Mouse (Mus musculus) embryonic facial prominence, embryonic 10.5 days (tissue): ENCODE results near the gene Mlf2. TPM values are rescaled to one million over a fixed set of nuclear protein-coding genes. Genes with fewer than 3 reads are reported as not detected.

ENCODE experiments used
- DNase-seq: peaks from one replicate; pipeline ENCODE4 v3.0.0-alpha.2; 2017; ENCODE audit warnings: low spot score
- H3K27ac ChIP-seq: fragments of 300-500 bp; sonication (generic); replicated peaks from 2 replicates; pipeline ENCODE4 v1.5.1; 2016; ENCODE audit warnings: mild to moderate bottlenecking
- H3K27me3 ChIP-seq: fragments of 300-500 bp; sonication (generic); replicated peaks from 2 replicates; pipeline ENCODE4 v1.6.1; 2016; ENCODE audit warnings: low read depth, mild to moderate bottlenecking; ENCODE audit not compliant: poor library complexity, severe bottlenecking
- H3K36me3 ChIP-seq: fragments of 300-500 bp; sonication (generic); replicated peaks from 2 replicates; pipeline ENCODE4 v1.6.1; 2016; ENCODE audit warnings: mild to moderate bottlenecking, moderate library complexity
- H3K4me1 ChIP-seq: fragments of 300-500 bp; sonication (generic); 2 replicates; pipeline ENCODE4 v1.6.1; 2016
- H3K4me3 ChIP-seq: fragments of 300-500 bp; sonication (generic); 2 replicates; pipeline ENCODE4 v1.5.1; 2016; ENCODE audit warnings: mild to moderate bottlenecking, moderate library complexity
- H3K9me3 ChIP-seq: fragments of 300-500 bp; sonication (generic); 2 replicates; pipeline ENCODE4 v1.6.1; 2016; ENCODE audit warnings: mild to moderate bottlenecking
- WGBS: fragments of 180-500 bp; shearing (Covaris S2); methylation state at CpG from one replicate; pipeline ENCODE4 v1.1.7; 2016; 5-methylcytosine and 5-hydroxymethylcytosine counted together
- polyA plus RNA-seq: library from polyadenylated mRNA; unstranded; fragments of >200 nt; fragmentation: Nextera tagmentation; extraction: Ambion mirVana; gene quantifications from 2 replicates; pipeline ENCODE4 v1.2.1, GENCODE M21; 2016

The Mlf2 gene
- polyA plus RNA-seq, 1 experiment from 2014 or later: 390 TPM

DNA sequence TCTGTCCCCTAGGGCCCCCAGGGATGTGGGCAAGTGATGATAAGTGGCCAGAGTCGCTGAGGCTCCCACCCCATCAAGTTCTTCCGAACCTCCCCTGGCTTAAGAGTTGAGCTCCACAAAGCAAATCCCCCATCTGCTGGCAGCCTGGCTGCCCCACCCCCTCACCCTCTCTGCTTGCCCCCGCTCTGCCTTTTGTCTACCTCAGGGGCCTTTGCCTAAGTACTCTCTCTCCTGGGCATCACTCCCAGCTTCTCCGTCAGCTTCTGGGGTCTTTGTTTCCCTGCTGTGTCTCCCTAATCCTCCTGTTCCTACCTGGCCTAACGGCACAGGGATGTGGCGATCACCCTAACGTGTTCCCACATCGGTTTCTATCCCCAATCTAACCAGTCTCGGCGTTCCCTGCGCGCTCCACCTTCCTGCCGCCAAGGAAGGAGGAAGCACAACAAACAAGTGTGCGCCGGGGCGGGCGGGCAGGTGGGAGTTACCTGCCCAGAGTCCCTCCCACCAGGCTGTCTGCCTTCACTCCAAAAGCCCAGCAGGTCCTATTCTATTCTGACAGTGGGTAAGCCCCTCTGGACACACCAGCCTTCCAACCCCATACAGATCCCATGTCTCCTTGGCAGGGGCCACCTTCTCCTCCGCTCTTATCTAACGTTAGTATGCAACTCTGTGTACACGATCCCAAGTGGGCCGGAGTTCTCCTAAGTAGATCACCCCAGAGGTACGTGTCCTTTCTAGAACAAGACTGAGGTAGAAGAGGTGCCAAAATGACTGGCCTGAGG is 15.8 kb upstream of the Mlf2 start:
- 15% methylated on average over 22 of the region's 22 CpGs for WGBS
- peak overlapping the region; percentile 92 for H3K4me3 ChIP-seq
- peaks cover 22% of the 10 kb centered on the region for H3K27me3 ChIP-seq
- H3K27ac ChIP-seq: peak overlapping the region; percentile 100
- H3K9me3 ChIP-seq: no peaks in the 10 kb centered on the region
- peaks cover 36% of the 10 kb centered on the region for H3K36me3 ChIP-seq
- peak; percentile 56 for DNase-seq
- H3K4me1 ChIP-seq: peaks cover 78% of the 10 kb centered on the region

DNA sequence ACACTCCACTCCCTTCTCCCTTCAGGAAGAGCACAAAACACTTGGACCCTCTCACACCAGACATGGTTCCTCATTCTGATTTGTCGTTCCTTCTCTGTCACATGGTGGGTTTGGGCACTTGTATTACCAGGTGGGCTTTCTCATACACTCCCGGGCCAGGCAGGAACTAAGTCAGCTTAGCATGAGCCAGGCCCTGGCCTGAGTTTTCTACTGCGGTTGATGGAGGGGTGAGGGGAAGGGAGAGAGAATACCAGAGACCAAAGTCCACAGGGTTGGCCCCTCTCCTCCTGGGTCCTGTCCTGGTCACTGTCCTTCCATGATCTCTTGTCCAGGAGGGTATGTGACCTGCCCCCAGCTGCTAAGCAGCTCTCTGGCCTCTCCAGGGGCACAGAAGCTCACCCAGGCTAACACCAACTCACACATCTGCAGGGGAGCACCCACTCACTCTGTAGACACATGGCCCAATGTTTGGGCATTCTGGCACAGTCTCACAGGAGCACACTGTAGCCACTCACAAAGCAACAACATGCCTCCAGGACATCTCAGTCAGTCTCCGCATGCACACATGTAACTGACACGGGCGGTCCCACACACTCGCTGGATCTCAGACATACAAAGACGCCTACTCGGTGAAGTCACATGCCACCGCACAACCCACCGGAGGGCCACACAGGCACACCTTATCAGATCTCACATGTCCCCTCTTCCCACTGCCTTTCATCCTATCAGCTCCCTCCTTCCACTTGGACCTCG is 15.1 kb upstream of the Mlf2 start:
- H3K4me3 ChIP-seq: peak overlapping the region; percentile 92
- peak; percentile 40 for DNase-seq
- peak overlapping the region; percentile 100 for H3K27ac ChIP-seq
- WGBS: 5% methylated on average over 12 of the region's 12 CpGs
- no peaks in the 10 kb centered on the region for H3K9me3 ChIP-seq
- peaks cover 14% of the 10 kb centered on the region for H3K27me3 ChIP-seq
- H3K4me1 ChIP-seq: peaks cover 78% of the 10 kb centered on the region
- peaks cover 36% of the 10 kb centered on the region for H3K36me3 ChIP-seq

DNA sequence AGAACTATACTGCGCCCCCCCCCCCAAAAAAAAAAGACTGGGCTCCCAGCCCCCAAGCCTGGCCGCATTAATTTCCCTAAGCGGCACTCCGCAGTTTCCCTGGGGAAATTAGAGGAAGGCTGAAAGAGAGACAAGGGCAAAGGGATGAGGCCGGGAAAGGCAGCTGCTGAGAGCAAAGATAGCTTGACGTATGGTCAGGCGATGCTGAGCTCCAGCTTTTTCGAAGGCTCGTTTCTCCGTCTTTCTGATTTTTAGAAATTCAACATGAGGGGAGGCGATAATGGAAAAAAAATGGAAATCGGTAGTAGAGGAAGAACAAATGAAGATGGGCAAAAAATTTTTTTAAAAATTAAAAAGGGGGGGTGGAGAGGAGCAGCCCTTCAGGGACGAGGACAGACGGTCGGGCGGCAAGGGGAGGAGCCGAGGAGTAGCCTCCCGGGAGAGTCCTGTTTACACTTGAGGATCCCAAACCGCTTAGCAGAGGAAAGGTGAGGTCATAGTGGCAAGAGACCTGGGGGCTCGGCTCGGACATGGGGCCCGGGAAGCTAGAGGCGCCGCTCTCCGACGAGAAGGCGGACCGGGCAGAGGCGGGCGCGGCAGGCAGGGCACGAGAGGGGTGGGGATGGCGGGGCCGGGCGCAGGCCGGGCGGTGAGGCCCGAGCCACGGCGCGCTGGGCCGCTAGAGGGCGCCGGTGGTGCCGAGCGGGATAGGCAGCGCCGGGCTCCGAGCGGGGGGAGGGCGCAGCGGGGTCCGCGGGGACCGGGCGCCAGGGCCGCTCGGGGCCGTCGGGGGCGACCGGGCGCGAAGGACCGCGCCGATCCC is 14.3 kb upstream of the Mlf2 start:
- Histone ChIP-seq H3K4me1 (peaks cover 78% of the 10 kb centered on the region), H3K4me3 (peak overlapping the region; percentile 92), H3K27me3 (peaks cover 6% of the 10 kb centered on the region), H3K9me3 (no peaks in the 10 kb centered on the region), H3K27ac (peak overlapping the region; percentile 100), H3K36me3 (peaks cover 36% of the 10 kb centered on the region)
- DNase-seq: peak; percentile 92
- WGBS: under 1% methylated on average over 67 of the region's 67 CpGs

DNA sequence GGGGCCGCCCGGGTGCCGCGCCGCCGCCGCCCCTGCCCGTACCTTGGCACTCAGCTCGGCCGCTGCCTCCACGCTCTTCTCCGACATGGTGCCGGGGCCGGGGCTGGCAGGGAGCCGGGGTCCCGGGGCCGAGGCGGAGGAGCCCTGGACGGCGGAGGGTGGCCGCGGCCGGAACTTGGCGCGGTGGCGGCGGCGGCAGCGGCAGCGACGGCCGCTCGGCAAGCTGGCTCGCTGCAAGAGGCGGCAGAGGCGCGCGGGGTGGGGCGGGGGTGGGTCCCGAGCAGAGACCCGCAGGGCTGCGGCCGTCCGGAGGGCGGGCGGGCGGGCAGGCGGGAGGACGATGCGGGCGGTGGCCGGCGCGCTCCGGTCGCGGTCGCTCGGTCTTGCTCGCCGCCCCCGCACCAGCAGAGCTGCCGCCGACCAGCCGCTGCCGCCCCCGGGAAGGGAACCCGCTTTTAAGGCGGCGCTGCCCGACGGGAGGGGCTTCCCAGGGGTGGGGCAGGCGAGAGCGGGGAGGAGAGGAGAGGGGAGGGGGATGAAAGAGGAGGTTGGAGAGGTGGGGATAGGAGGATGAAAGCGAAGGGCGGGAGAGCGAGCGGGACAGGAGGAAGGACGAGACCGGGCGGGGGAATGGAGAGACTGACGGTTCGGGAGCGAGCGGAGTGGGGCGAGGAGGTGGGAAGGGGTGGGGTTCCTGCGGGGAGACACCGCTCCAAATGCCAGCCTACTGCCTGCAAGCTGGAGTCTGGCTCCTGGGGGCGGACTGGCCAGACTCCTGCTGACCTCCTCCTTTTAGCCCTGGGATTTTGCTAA is 13.5 kb upstream of the Mlf2 start:
- peaks cover 76% of the 10 kb centered on the region for H3K4me1 ChIP-seq
- H3K9me3 ChIP-seq: no peaks in the 10 kb centered on the region
- peak overlapping the region; percentile 92 for H3K4me3 ChIP-seq
- under 1% methylated on average over 88 of the region's 89 CpGs for WGBS
- H3K27ac ChIP-seq: peak overlapping the region; percentile 100
- DNase-seq: peak; percentile 96
- no peaks in the 10 kb centered on the region for H3K27me3 ChIP-seq
- peaks cover 32% of the 10 kb centered on the region for H3K36me3 ChIP-seq

DNA sequence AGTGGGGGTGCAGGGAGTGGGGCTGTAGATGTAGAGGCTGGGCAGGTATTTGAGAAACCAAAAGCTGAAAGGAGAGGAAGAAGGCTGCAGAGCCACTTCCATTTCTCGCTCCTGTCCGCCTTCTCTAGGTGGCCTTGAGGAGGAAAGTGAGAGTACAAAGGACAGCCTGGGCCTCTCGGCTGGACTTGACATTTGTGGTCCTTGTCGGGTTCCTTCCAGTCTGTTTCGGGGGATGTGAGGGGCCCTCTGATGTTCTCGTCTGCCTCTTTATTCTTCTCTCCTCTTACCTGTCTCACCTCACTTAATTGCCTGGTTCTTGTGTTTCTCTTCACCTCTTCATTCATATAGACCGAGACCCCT is 12.9 kb upstream of the Mlf2 start:
- Histone ChIP-seq H3K4me1 (peaks cover 80% of the 10 kb centered on the region), H3K27ac (peak overlapping the region; percentile 100), H3K9me3 (no peaks in the 10 kb centered on the region), H3K4me3 (peak overlapping the region; percentile 92), H3K27me3 (no peaks in the 10 kb centered on the region), H3K36me3 (peaks cover 26% of the 10 kb centered on the region)
- 11% methylated on average over 7 of the region's 7 CpGs for WGBS
- no peak for DNase-seq

DNA sequence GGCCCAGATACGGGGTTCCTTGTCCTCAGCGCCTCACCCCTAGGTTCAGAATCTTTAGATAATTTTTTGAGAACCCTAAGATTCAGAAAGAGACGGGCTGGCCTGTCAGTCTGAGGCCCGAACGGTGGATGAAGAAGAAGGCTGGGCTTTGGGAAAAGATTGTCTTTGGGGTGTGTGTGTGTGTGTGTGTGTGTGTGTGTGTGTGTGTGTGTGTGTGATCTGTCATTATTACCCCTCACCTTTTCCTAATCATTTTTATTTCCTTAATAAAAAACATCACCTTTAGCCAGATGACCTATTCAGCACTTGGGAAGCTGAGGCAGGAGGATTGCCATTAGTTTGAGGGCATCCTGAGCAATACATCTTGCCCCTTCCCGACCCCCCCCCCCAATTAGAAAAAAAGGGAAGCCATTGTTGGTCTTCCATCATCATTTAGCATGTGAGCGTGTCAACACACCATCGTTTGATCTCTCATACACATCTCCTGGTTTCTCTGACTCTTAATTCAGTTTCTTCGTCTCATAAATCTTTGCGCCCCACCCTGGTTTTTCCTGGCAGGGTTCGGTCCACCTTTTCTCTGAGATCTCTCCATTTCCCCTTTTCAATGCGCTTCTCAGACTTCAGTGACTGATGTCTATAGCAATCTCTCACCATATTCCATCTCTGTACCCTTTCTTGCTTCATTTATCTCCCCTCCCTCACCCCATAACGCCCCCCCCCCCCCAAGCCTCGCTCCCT is 12.1 kb upstream of the Mlf2 start:
- Histone ChIP-seq H3K9me3 (no peaks in the 10 kb centered on the region), H3K36me3 (peaks cover 19% of the 10 kb centered on the region), H3K27ac (peak overlapping the region; percentile 100), H3K4me3 (peak overlapping the region; percentile 92), H3K27me3 (no peaks in the 10 kb centered on the region), H3K4me1 (peaks cover 73% of the 10 kb centered on the region)
- DNase-seq: no peak
- WGBS: 25% methylated on average over 14 of the region's 14 CpGs

DNA sequence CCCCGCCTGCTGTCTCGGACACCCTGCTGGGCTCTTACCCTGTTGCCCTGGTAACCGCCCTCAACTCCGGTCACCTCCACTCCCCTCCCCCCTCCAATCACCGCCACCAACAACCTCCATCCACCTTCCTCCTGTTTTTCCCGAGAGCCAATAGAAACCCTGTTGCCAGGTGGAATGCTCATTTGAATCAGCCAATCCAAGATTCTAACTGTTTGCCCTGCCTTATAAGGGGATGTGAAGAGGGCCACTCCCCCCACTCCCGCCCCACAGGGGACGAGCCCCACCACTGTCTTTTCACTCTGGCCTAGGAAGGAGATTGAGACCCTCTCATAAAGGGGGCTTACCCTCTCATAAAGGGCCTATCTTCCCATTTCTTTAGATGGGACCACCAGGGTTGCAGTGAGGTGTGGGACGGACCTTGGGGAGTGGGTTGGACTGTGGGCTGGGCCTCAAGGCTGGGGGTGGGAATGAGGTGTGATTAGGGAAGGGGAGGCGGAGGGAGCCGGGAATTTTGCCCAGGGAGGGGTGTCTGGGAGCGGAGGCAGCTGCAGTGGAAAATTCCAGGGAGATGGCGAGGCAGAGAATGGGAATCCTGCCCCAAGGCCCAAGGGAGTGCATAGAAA is 11.4 kb upstream of the Mlf2 start, which contains the start of gene Ptms:
Ptms (minus strand) TSS at position 409 of the 623 bp plus-strand sequence.
- Histone ChIP-seq H3K9me3 (no peaks in the 10 kb centered on the region), H3K36me3 (peaks cover 11% of the 10 kb centered on the region), H3K27ac (peak within 1 kb of the TSS; percentile 100), H3K4me3 (peak within 1 kb of the TSS; percentile 92), H3K4me1 (peaks cover 65% of the 10 kb centered on the region), H3K27me3 (no peaks in the 10 kb centered on the region)
- 0% methylated on average over 13 of the region's 13 CpGs for WGBS
- peak; percentile 98 for DNase-seq

DNA sequence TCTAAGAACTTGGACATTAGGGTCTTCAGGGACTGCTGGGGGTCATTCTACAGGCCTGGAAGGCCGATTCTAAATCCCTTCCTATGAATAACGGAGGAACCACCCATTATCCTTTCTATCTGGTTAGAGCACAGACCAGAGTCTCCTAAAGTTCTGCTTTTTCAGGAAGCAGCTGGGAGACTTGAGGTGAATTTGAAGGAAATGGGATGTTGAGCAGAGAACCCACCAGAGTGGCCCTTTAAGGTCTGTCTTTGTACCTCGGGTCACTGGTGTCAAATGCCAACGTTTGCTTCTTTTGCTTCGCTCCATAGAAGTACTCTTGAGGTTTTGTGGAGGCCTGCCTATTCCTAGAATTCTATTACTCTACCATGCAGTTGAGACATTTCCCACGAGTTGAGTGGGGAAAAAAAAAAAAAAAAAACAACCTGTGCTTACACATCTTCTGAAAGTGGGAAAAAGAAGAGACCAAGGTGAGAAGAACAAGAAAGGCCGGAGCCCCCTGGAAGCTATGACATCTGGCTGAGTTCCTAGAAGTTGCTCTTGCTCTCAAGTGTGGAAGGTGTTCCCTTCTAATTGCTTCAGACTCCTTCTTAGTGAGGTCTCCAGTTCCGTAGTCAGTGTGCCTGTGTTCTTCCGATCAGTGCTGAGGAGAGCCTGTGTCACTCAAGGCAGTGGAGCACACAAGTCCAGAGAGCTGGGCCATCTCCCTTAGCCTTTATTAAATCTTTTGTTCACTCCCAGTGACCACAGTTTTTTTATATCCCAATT is 10.7 kb upstream of the Mlf2 start:
- Histone ChIP-seq H3K4me1 (peaks cover 63% of the 10 kb centered on the region), H3K4me3 (peak overlapping the region; percentile 92), H3K27ac (peak overlapping the region; percentile 100), H3K9me3 (no peaks in the 10 kb centered on the region), H3K27me3 (no peaks in the 10 kb centered on the region), H3K36me3 (peaks cover 4% of the 10 kb centered on the region; the same call in 1 of the 2 replicates)
- no peak for DNase-seq
- 21% methylated on average over 9 of the region's 9 CpGs for WGBS

DNA sequence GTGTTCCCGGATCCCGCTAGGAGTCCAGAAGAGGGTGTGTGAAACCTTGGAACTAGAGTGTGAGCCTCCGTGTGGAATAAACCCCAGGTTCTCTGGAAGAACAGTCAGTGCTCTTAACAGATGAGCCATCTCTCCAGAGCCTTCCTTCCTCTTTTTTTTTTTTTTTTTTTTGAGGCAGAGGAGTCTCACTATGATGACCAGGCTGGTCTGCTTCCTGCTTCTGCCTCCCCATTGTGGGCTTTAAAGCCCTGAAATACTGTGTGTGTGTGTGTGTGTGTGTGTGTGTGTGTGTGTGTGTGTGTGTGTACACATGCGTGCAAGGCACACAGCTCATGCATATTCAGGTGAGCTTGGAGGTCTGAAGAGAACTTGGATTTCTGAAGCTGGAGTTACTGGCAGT is 9.6 kb upstream of the Mlf2 start:
- 74% methylated on average over 4 of the region's 4 CpGs for WGBS
- H3K9me3 ChIP-seq: no peaks in the 10 kb centered on the region
- no peak overlapping the region for H3K4me3 ChIP-seq
- DNase-seq: no peak
- no peaks in the 10 kb centered on the region for H3K27me3 ChIP-seq
- H3K27ac ChIP-seq: peak overlapping the region; percentile 100
- peaks cover 60% of the 10 kb centered on the region for H3K4me1 ChIP-seq
- H3K36me3 ChIP-seq: no peaks in the 10 kb centered on the region

DNA sequence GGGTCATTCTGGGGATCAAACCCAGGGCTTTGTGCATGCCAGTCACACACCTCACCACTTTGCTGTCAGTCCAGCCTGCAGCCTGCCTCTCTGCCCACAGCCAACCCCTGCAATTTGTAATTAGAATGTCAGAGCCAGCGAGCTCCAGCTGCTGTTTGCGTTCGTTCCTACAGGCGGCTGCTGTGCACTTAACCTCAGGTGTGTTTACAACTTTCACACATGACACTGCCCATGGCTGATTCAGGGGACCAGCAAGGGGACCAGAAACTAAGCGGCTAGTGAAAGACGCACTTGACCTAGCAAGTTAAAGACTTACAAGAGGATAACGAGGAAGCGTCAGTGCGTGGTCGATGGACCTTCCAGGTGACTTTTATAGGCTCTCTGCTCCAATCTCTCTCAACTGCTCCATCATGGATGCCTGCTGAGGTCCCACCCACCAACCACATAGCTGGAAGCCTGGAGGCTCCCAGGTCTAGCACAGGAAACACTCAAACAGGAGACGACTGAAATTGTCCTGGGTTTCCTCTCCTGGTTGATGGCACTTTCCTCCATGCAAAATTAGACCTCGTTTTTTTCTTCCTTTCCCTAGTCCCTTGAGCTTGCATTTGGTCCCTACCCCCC is 5.9 kb upstream of the Mlf2 start:
- Histone ChIP-seq H3K9me3 (no peaks in the 10 kb centered on the region), H3K27me3 (no peaks in the 10 kb centered on the region), H3K27ac (peak overlapping the region; percentile 8; the same call in 1 of the 2 replicates), H3K36me3 (no peaks in the 10 kb centered on the region), H3K4me1 (peaks cover 45% of the 10 kb centered on the region), H3K4me3 (no peak overlapping the region; the same call in 1 of the 2 replicates)
- peak; percentile 35 for DNase-seq
- WGBS: 30% methylated on average over 12 of the region's 12 CpGs
